Mouse (Mus musculus): ENCODE measurements at regions not wholly inside any gene's neighbourhood (a gene's known extent, or its start where the extent isn't known, plus 50 kb on each side); places are given as distances from the start of the nearest gene placed in this dataset.

- intact Hi-C loops (cut with DNase I) = no loop called here
- Histone ChIP-seq H3K36me3 (ENCODE audit: control insufficient read depth, insufficient read depth, low read length) (no peaks in the 10 kb centered on the region), H3K27me3 (ENCODE audit: control insufficient read depth, insufficient read depth, low read length) (no peaks in the 10 kb centered on the region), H3K4me3 (no peak overlapping the region), H3K4me1 (ENCODE audit: control insufficient read depth, insufficient read depth, low read length) (no peaks in the 10 kb centered on the region), H3K79me2 (replicated peaks; ENCODE audit: control insufficient read depth, insufficient read depth, low read length) (no peaks in the 10 kb centered on the region), H3K9ac (ENCODE audit: low read depth, low read length) (no peak overlapping the region), H3K27ac (no peak overlapping the region)
- no peak for DNase-seq
- 25% methylated on average over 10 of the region's 10 CpGs for WGBS
- TF ChIP-seq EP300 (IDR thresholded peaks at IDR 0.05; ENCODE audit: insufficient read depth, low read depth, low read length) = no peak
- TF ChIP-seq CTCF (IDR thresholded peaks at IDR 0.05) = no peak
- no peak for TF ChIP-seq POLR2A (IDR thresholded peaks at IDR 0.05; ENCODE audit: insufficient read depth, low read depth, low read length)
Measured at GRCm38 (mm10) chr3:35060042-35060441, 409.8 kb downstream of the Sox2 start.

- WGBS = 68% methylated on average over 9 of the region's 9 CpGs
- Histone ChIP-seq H3K9ac (ENCODE audit: low read depth, low read length) (no peak overlapping the region), H3K4me1 (ENCODE audit: control insufficient read depth, insufficient read depth, low read length) (no peaks in the 10 kb centered on the region), H3K4me3 (no peak overlapping the region), H3K79me2 (replicated peaks; ENCODE audit: control insufficient read depth, insufficient read depth, low read length) (no peaks in the 10 kb centered on the region), H3K36me3 (ENCODE audit: control insufficient read depth, insufficient read depth, low read length) (no peaks in the 10 kb centered on the region), H3K27ac (no peak overlapping the region), H3K27me3 (ENCODE audit: control insufficient read depth, insufficient read depth, low read length) (no peaks in the 10 kb centered on the region)
- intact Hi-C loops (cut with DNase I) = no loop called here
- TF ChIP-seq POLR2A (IDR thresholded peaks at IDR 0.05; ENCODE audit: insufficient read depth, low read depth, low read length) = no peak
- TF ChIP-seq EP300 (IDR thresholded peaks at IDR 0.05; ENCODE audit: insufficient read depth, low read depth, low read length) = no peak
- no peak for TF ChIP-seq CTCF (IDR thresholded peaks at IDR 0.05)
- no peak for DNase-seq
Measured at GRCm38 (mm10) chr3:35066824-35067223, 416.6 kb downstream of the Sox2 start.

- 80% methylated on average over 8 of the region's 8 CpGs for WGBS
- no peak overlapping the region for H3K27ac ChIP-seq
Measured at GRCm38 (mm10) chr3:35068586-35068985, 418.4 kb downstream of the Sox2 start.

GRCm38 (mm10) chr3:35071046-35071445 is 420.8 kb downstream of the Sox2 start:
- no peak overlapping the region for H3K9ac ChIP-seq (ENCODE audit: low read depth, low read length)
- H3K27ac ChIP-seq = no peak overlapping the region
- H3K36me3 ChIP-seq (ENCODE audit: control insufficient read depth, insufficient read depth, low read length) = no peaks in the 10 kb centered on the region
- intact Hi-C loops (cut with DNase I) = no loop called here
- no peaks in the 10 kb centered on the region for H3K27me3 ChIP-seq (ENCODE audit: control insufficient read depth, insufficient read depth, low read length)
- no peaks in the 10 kb centered on the region for H3K79me2 ChIP-seq (replicated peaks; ENCODE audit: control insufficient read depth, insufficient read depth, low read length)
- TF ChIP-seq POLR2A (IDR thresholded peaks at IDR 0.05; ENCODE audit: insufficient read depth, low read depth, low read length) (no peak), EP300 (IDR thresholded peaks at IDR 0.05; ENCODE audit: insufficient read depth, low read depth, low read length) (no peak), CTCF (IDR thresholded peaks at IDR 0.05) (no peak)
- 62% methylated on average over 2 of the region's 2 CpGs for WGBS
- no peak for DNase-seq
- H3K4me1 ChIP-seq (ENCODE audit: control insufficient read depth, insufficient read depth, low read length) = no peaks in the 10 kb centered on the region
- no peak overlapping the region for H3K4me3 ChIP-seq

More at GRCm38 (mm10) chr3:35068586-35068985, 418.4 kb downstream of the Sox2 start:
- no peak for DNase-seq
- Histone ChIP-seq H3K36me3 (ENCODE audit: control insufficient read depth, insufficient read depth, low read length) (no peaks in the 10 kb centered on the region), H3K9ac (ENCODE audit: low read depth, low read length) (no peak overlapping the region), H3K79me2 (replicated peaks; ENCODE audit: control insufficient read depth, insufficient read depth, low read length) (no peaks in the 10 kb centered on the region), H3K4me1 (ENCODE audit: control insufficient read depth, insufficient read depth, low read length) (no peaks in the 10 kb centered on the region), H3K4me3 (no peak overlapping the region), H3K27me3 (ENCODE audit: control insufficient read depth, insufficient read depth, low read length) (no peaks in the 10 kb centered on the region)
- intact Hi-C loops (cut with DNase I) = no loop called here
- TF ChIP-seq POLR2A (IDR thresholded peaks at IDR 0.05; ENCODE audit: insufficient read depth, low read depth, low read length) = no peak
- no peak for TF ChIP-seq EP300 (IDR thresholded peaks at IDR 0.05; ENCODE audit: insufficient read depth, low read depth, low read length)
- TF ChIP-seq CTCF (IDR thresholded peaks at IDR 0.05) = no peak

GRCm38 (mm10) chr3:35079887-35080286 is 429.7 kb downstream of the Sox2 start:
- Histone ChIP-seq H3K4me3 (no peak overlapping the region), H3K27ac (no peak overlapping the region), H3K4me1 (ENCODE audit: control insufficient read depth, insufficient read depth, low read length) (no peaks in the 10 kb centered on the region; the same call in 1 of the 2 replicates), H3K36me3 (ENCODE audit: control insufficient read depth, insufficient read depth, low read length) (no peaks in the 10 kb centered on the region; the same call in 1 of the 2 replicates), H3K9ac (ENCODE audit: low read depth, low read length) (no peak overlapping the region), H3K27me3 (ENCODE audit: control insufficient read depth, insufficient read depth, low read length) (no peaks in the 10 kb centered on the region), H3K79me2 (replicated peaks; ENCODE audit: control insufficient read depth, insufficient read depth, low read length) (no peaks in the 10 kb centered on the region)
- intact Hi-C loops (cut with DNase I) = no loop called here
- WGBS = 66% methylated on average over 5 of the region's 5 CpGs
- no peak for TF ChIP-seq CTCF (IDR thresholded peaks at IDR 0.05)
- TF ChIP-seq EP300 (IDR thresholded peaks at IDR 0.05; ENCODE audit: insufficient read depth, low read depth, low read length) = no peak
- no peak for TF ChIP-seq POLR2A (IDR thresholded peaks at IDR 0.05; ENCODE audit: insufficient read depth, low read depth, low read length)
- DNase-seq = no peak

- peak in 1 of 2 experiments; percentile 24 for DNase-seq
- WGBS = 57% methylated on average over 11 of the region's 11 CpGs
- no peaks in the 10 kb centered on the region; the same call in 1 of the 2 replicates for H3K36me3 ChIP-seq (ENCODE audit: control insufficient read depth, insufficient read depth, low read length)
- no peaks in the 10 kb centered on the region; the same call in 1 of the 2 replicates for H3K4me1 ChIP-seq (ENCODE audit: control insufficient read depth, insufficient read depth, low read length)
- no peak overlapping the region for H3K4me3 ChIP-seq
- intact Hi-C loops (cut with DNase I) = no loop called here
- H3K27ac ChIP-seq = peak overlapping the region; percentile 43
- no peaks in the 10 kb centered on the region for H3K27me3 ChIP-seq (ENCODE audit: control insufficient read depth, insufficient read depth, low read length)
- TF ChIP-seq CTCF (IDR thresholded peaks at IDR 0.05) (no peak), EP300 (IDR thresholded peaks at IDR 0.05; ENCODE audit: insufficient read depth, low read depth, low read length) (no peak), POLR2A (IDR thresholded peaks at IDR 0.05; ENCODE audit: insufficient read depth, low read depth, low read length) (no peak)
- no peak overlapping the region for H3K9ac ChIP-seq (ENCODE audit: low read depth, low read length)
- no peaks in the 10 kb centered on the region for H3K79me2 ChIP-seq (replicated peaks; ENCODE audit: control insufficient read depth, insufficient read depth, low read length)
Measured at GRCm38 (mm10) chr3:35084091-35084867, 434.1 kb downstream of the Sox2 start.

Data from heart, adult 2 months (tissue).